Mouse (Mus musculus): ENCODE measurements around the gene Mill1. TPM values are rescaled to one million over a fixed set of nuclear protein-coding genes. Genes with fewer than 3 reads are reported as not detected.

Gene Mill1
- total RNA-seq (2023) = not detected

GRCm38 (mm10) chr7:18245047-18245446 is at the start of gene Mill1:
Gene Mill1, plus strand, starts transcription at chr7:18245347.

Other genes with a start within 250 kb of the Mill1 start
- not detected for gene Ceacam13, start 235.5 kb upstream of the Mill1 start, total RNA-seq (2023)
- gene Ceacam12, start 179.4 kb upstream of the Mill1 start, total RNA-seq (2023) = not detected
- not detected for gene Igfl3, start 68.9 kb upstream of the Mill1 start, total RNA-seq (2023)
- not detected for gene Psg18, start 109.7 kb downstream of the Mill1 start, total RNA-seq (2023)
- gene Psg28, start 186.7 kb downstream of the Mill1 start, total RNA-seq (2023) = not detected
- not detected for gene Psg26, start 238.8 kb downstream of the Mill1 start, total RNA-seq (2023)

Measured in CD4-positive naive resting alpha-beta T cell, adult 57 days (primary cell).